Mouse (Mus musculus): ENCODE results near the gene Ilf3.

The Ilf3 gene

GRCm38 (mm10) chr9:21432066-21432465 is 64.4 kb downstream of the Ilf3 start:
- Histone ChIP-seq H3K36me3 (ENCODE audit: control insufficient read depth, insufficient read depth, low read length, poor library complexity, severe bottlenecking) (no peaks in the 10 kb centered on the region; the same call in 1 of the 2 replicates), H3K27me3 (ENCODE audit: control insufficient read depth, insufficient read depth, low read length, poor library complexity, severe bottlenecking) (no peaks in the 10 kb centered on the region)
- DNase-seq (ENCODE audit: low read depth, low spot score) = no peak

- H3K27me3 ChIP-seq (ENCODE audit: control insufficient read depth, insufficient read depth, low read length, poor library complexity, severe bottlenecking) = no peaks in the 10 kb centered on the region
- H3K36me3 ChIP-seq (ENCODE audit: control insufficient read depth, insufficient read depth, low read length, poor library complexity, severe bottlenecking) = no peaks in the 10 kb centered on the region; the same call in 1 of the 2 replicates
- DNase-seq (ENCODE audit: low read depth, low spot score) = no peak
Measured at GRCm38 (mm10) chr9:21433766-21434165, 66.1 kb downstream of the Ilf3 start.

- H3K27me3 ChIP-seq (ENCODE audit: control insufficient read depth, insufficient read depth, low read length, poor library complexity, severe bottlenecking) = no peaks in the 10 kb centered on the region
- DNase-seq (ENCODE audit: low read depth, low spot score) = no peak
Measured at GRCm38 (mm10) chr9:21434410-21434809, 66.7 kb downstream of the Ilf3 start.

GRCm38 (mm10) chr9:21435777-21436635 is 68.3 kb downstream of the Ilf3 start:
- peak; percentile 67 for DNase-seq (ENCODE audit: low read depth, low spot score)
- no peaks in the 10 kb centered on the region for H3K27me3 ChIP-seq (ENCODE audit: control insufficient read depth, insufficient read depth, low read length, poor library complexity, severe bottlenecking)
- H3K36me3 ChIP-seq (ENCODE audit: control insufficient read depth, insufficient read depth, low read length, poor library complexity, severe bottlenecking) = no peaks in the 10 kb centered on the region

More at GRCm38 (mm10) chr9:21434410-21434809, 66.7 kb downstream of the Ilf3 start:
- no peaks in the 10 kb centered on the region for H3K36me3 ChIP-seq (ENCODE audit: control insufficient read depth, insufficient read depth, low read length, poor library complexity, severe bottlenecking)

GRCm38 (mm10) chr9:21437577-21437976 is 69.9 kb downstream of the Ilf3 start:
- Histone ChIP-seq H3K27me3 (ENCODE audit: control insufficient read depth, insufficient read depth, low read length, poor library complexity, severe bottlenecking) (no peaks in the 10 kb centered on the region), H3K36me3 (ENCODE audit: control insufficient read depth, insufficient read depth, low read length, poor library complexity, severe bottlenecking) (no peaks in the 10 kb centered on the region)
- DNase-seq (ENCODE audit: low read depth, low spot score) = no peak

GRCm38 (mm10) chr9:21438219-21438618 is 70.5 kb downstream of the Ilf3 start:
- DNase-seq (ENCODE audit: low read depth, low spot score) = no peak
- Histone ChIP-seq H3K36me3 (ENCODE audit: control insufficient read depth, insufficient read depth, low read length, poor library complexity, severe bottlenecking) (no peaks in the 10 kb centered on the region), H3K27me3 (ENCODE audit: control insufficient read depth, insufficient read depth, low read length, poor library complexity, severe bottlenecking) (no peaks in the 10 kb centered on the region)

- no peak for DNase-seq (ENCODE audit: low read depth, low spot score)
- no peaks in the 10 kb centered on the region for H3K36me3 ChIP-seq (ENCODE audit: control insufficient read depth, insufficient read depth, low read length, poor library complexity, severe bottlenecking)
- no peaks in the 10 kb centered on the region for H3K27me3 ChIP-seq (ENCODE audit: control insufficient read depth, insufficient read depth, low read length, poor library complexity, severe bottlenecking)
Measured at GRCm38 (mm10) chr9:21439456-21439855, 71.8 kb downstream of the Ilf3 start.

GRCm38 (mm10) chr9:21439914-21440313 is 72.2 kb downstream of the Ilf3 start:
- Histone ChIP-seq H3K36me3 (ENCODE audit: control insufficient read depth, insufficient read depth, low read length, poor library complexity, severe bottlenecking) (no peaks in the 10 kb centered on the region), H3K27me3 (ENCODE audit: control insufficient read depth, insufficient read depth, low read length, poor library complexity, severe bottlenecking) (no peaks in the 10 kb centered on the region)
- no peak for DNase-seq (ENCODE audit: low read depth, low spot score)

GRCm38 (mm10) chr9:21440387-21440786 is 72.7 kb downstream of the Ilf3 start:
- no peak for DNase-seq (ENCODE audit: low read depth, low spot score)
- H3K36me3 ChIP-seq (ENCODE audit: control insufficient read depth, insufficient read depth, low read length, poor library complexity, severe bottlenecking) = no peaks in the 10 kb centered on the region
- H3K27me3 ChIP-seq (ENCODE audit: control insufficient read depth, insufficient read depth, low read length, poor library complexity, severe bottlenecking) = no peaks in the 10 kb centered on the region

- DNase-seq (ENCODE audit: low read depth, low spot score) = no peak
- H3K27me3 ChIP-seq (ENCODE audit: control insufficient read depth, insufficient read depth, low read length, poor library complexity, severe bottlenecking) = no peaks in the 10 kb centered on the region
- no peaks in the 10 kb centered on the region; the same call in 1 of the 2 replicates for H3K36me3 ChIP-seq (ENCODE audit: control insufficient read depth, insufficient read depth, low read length, poor library complexity, severe bottlenecking)
Measured at GRCm38 (mm10) chr9:21443853-21444252, 76.2 kb downstream of the Ilf3 start.

GRCm38 (mm10) chr9:21444574-21444973 is 76.9 kb downstream of the Ilf3 start:
- no peak for DNase-seq (ENCODE audit: low read depth, low spot score)

GRCm38 (mm10) chr9:21445081-21445744 is 77.5 kb downstream of the Ilf3 start:
- DNase-seq (ENCODE audit: low read depth, low spot score) = no peak
- Histone ChIP-seq H3K36me3 (ENCODE audit: control insufficient read depth, insufficient read depth, low read length, poor library complexity, severe bottlenecking) (no peaks in the 10 kb centered on the region; the same call in 1 of the 2 replicates), H3K27me3 (ENCODE audit: control insufficient read depth, insufficient read depth, low read length, poor library complexity, severe bottlenecking) (no peaks in the 10 kb centered on the region)

More at GRCm38 (mm10) chr9:21444574-21444973, 76.9 kb downstream of the Ilf3 start:
- no peaks in the 10 kb centered on the region; the same call in 1 of the 2 replicates for H3K36me3 ChIP-seq (ENCODE audit: control insufficient read depth, insufficient read depth, low read length, poor library complexity, severe bottlenecking)
- no peaks in the 10 kb centered on the region for H3K27me3 ChIP-seq (ENCODE audit: control insufficient read depth, insufficient read depth, low read length, poor library complexity, severe bottlenecking)

- Histone ChIP-seq H3K27me3 (ENCODE audit: control insufficient read depth, insufficient read depth, low read length, poor library complexity, severe bottlenecking) (no peaks in the 10 kb centered on the region), H3K36me3 (ENCODE audit: control insufficient read depth, insufficient read depth, low read length, poor library complexity, severe bottlenecking) (no peaks in the 10 kb centered on the region; the same call in 1 of the 2 replicates)
- peak; percentile 23 for DNase-seq (ENCODE audit: low read depth, low spot score)
Measured at GRCm38 (mm10) chr9:21447778-21448177, 80.1 kb downstream of the Ilf3 start.

GRCm38 (mm10) chr9:21449710-21450109 is 82.0 kb downstream of the Ilf3 start:
- H3K36me3 ChIP-seq (ENCODE audit: control insufficient read depth, insufficient read depth, low read length, poor library complexity, severe bottlenecking) = no peaks in the 10 kb centered on the region; the same call in 1 of the 2 replicates
- no peaks in the 10 kb centered on the region for H3K27me3 ChIP-seq (ENCODE audit: control insufficient read depth, insufficient read depth, low read length, poor library complexity, severe bottlenecking)
- DNase-seq (ENCODE audit: low read depth, low spot score) = no peak

GRCm38 (mm10) chr9:21450270-21450669 is 82.6 kb downstream of the Ilf3 start:
- Histone ChIP-seq H3K27me3 (ENCODE audit: control insufficient read depth, insufficient read depth, low read length, poor library complexity, severe bottlenecking) (no peaks in the 10 kb centered on the region), H3K36me3 (ENCODE audit: control insufficient read depth, insufficient read depth, low read length, poor library complexity, severe bottlenecking) (no peaks in the 10 kb centered on the region; the same call in 1 of the 2 replicates)
- DNase-seq (ENCODE audit: low read depth, low spot score) = no peak

Measured in splenic B cell, adult 2 months (primary cell).